Mouse (Mus musculus) heart, embryonic 11.5 days (tissue): Measurements from ENCODE around the gene Ddx11. TPM values are rescaled to one million over a fixed set of nuclear protein-coding genes. Genes with fewer than 3 reads are reported as not detected.
A peak's percentile ranks its signal among the peaks of the same experiment; 100 is the strongest.
"Not testable (repeated sequence)": the region's sequence is repeated elsewhere in the genome, so short reads cannot be mapped to it uniquely, and the experiment has no call there.

Experiments
- ATAC-seq: fragments of 200-750 bp; cut with Nextera tagmentation; replicated peaks from 2 replicates; pipeline ENCODE4 v1.8.0; 2017; ENCODE audit warnings: moderate library complexity; ENCODE audit not compliant: insufficient number of reproducible peaks, low FRiP score, low TSS enrichment
- H3K27ac ChIP-seq: fragments of 300-500 bp; sonication (generic); 2 replicates; pipeline ENCODE4 v1.5.1; 2014; ENCODE audit warnings: mild to moderate bottlenecking, low read depth, low read length
- H3K27me3 ChIP-seq: fragments of 300-500 bp; sonication (generic); 2 replicates; pipeline ENCODE4 v1.6.1; 2014; ENCODE audit warnings: mild to moderate bottlenecking, low read length, mixed read lengths; ENCODE audit not compliant: control insufficient read depth, insufficient read depth
- H3K36me3 ChIP-seq: fragments of 300-500 bp; sonication (generic); 2 replicates; pipeline ENCODE4 v1.6.1; 2014; ENCODE audit warnings: mild to moderate bottlenecking, low read length, moderate library complexity, mixed read lengths; ENCODE audit not compliant: control insufficient read depth, insufficient read depth
- H3K4me1 ChIP-seq: fragments of 300-500 bp; sonication (generic); 2 replicates; pipeline ENCODE4 v1.6.1; 2014; ENCODE audit warnings: low read length; ENCODE audit not compliant: control insufficient read depth, insufficient read depth
- H3K4me2 ChIP-seq: fragments of 300-500 bp; sonication (generic); 2 replicates; pipeline ENCODE4 v1.6.1; 2014; ENCODE audit warnings: mild to moderate bottlenecking, moderate library complexity
- H3K4me3 ChIP-seq: fragments of 300-500 bp; sonication (generic); 2 replicates; pipeline ENCODE4 v1.5.1; 2014; ENCODE audit warnings: low read depth, low read length
- H3K9ac ChIP-seq: fragments of 300-500 bp; sonication (generic); 2 replicates; pipeline ENCODE4 v1.6.1; 2014; ENCODE audit warnings: mild to moderate bottlenecking, low read depth, low read length, moderate library complexity
- H3K9me3 ChIP-seq: fragments of 300-500 bp; sonication (generic); replicated peaks from 2 replicates; pipeline ENCODE4 v1.6.1; 2016; ENCODE audit warnings: low read length; ENCODE audit not compliant: control insufficient read depth
- WGBS: fragments of 180-500 bp; shearing (Covaris S2); extraction: QIAGEN DNeasy Blood & Tissue Kit; methylation state at CpG from one replicate; pipeline ENCODE4 v1.1.7; 2014; ENCODE audit not compliant: insufficient replicate concordance; 5-methylcytosine and 5-hydroxymethylcytosine counted together
- polyA plus RNA-seq: library from polyadenylated mRNA; unstranded; fragments of >200 nt; fragmentation: Nextera tagmentation; extraction: Ambion mirVana; gene quantifications from 2 replicates; pipeline ENCODE4 v1.2.1, GENCODE M21; 2014

Ddx11 gene
- polyA plus RNA-seq, 1 experiment from 2014 or later, result 16.4 TPM

DNA sequence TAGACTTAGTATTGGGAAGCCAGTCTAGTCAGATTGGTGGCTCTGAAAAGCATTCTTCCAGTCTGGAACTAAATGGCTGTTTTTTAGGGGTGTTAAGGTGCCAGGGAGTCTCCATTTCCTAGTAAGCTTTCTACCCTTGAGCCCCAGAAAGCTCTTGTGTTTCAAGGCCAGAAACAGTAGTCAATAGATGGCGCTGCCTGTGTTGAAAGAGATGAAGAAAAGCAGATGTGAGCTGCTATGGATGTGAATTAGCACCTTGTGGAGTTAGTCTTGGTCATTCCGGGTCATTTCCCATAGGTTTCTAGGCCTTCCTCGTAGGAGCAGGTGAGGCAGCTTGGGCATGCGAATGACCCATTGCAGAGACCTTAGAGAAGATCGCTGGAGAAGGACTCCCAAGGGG lies 1.9 kb downstream of the Ddx11 start:
- no peaks in the 10 kb centered on the region for H3K27me3 ChIP-seq
- no peak overlapping the region for H3K27ac ChIP-seq
- 56% methylated on average over 5 of the region's 5 CpGs for WGBS
- peak overlapping the region; percentile 32 for H3K4me2 ChIP-seq
- ATAC-seq, result no peak
- peaks cover 4% of the 10 kb centered on the region for H3K36me3 ChIP-seq
- no peak overlapping the region for H3K4me3 ChIP-seq
- no peaks in the 10 kb centered on the region for H3K9me3 ChIP-seq
- peaks cover 13% of the 10 kb centered on the region for H3K4me1 ChIP-seq
- 0 out of 2 replicates have a peak overlapping the region, but pooled peaks have one; percentile 28 for H3K9ac ChIP-seq

- Histone ChIP-seq H3K9ac (no peak overlapping the region), H3K36me3 (peaks cover 41% of the 10 kb centered on the region), H3K9me3 (no peaks in the 10 kb centered on the region; the same call in 1 of the 2 replicates), H3K27ac (no peak overlapping the region), H3K4me2 (no peak overlapping the region), H3K4me1 (peaks cover 2% of the 10 kb centered on the region), H3K27me3 (no peaks in the 10 kb centered on the region), H3K4me3 (no peak overlapping the region)
- no peak for ATAC-seq
- WGBS, result 92% methylated on average over 9 of the region's 9 CpGs
These were observed 7.1 kb downstream of the Ddx11 start for GRCm38 (mm10) chr17:66130371-66130770.

DNA sequence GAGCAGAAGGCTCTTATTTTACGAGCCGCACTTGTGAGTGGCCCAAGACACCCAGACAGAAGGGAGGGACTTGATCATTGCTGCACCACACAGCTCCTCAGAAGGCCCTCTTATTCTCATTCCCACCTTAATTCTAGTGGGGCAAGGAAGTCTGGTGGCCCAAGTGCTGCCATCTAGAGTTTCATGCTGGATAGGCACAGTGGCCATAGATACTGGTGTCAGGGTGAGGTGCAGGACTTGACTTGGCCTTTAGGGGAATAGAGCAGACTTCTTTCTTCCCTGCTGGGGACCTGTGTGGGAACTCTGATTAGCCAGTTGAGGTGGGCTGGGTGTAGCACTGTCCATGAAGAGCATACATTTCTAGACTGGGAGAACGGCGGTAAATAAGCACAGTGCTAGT lies 7.9 kb downstream of the Ddx11 start:
- H3K4me1 ChIP-seq, result no peaks in the 10 kb centered on the region
- H3K27me3 ChIP-seq, result no peaks in the 10 kb centered on the region
- WGBS, result 98% methylated on average over 4 of the region's 4 CpGs
- no peak for ATAC-seq
- H3K9me3 ChIP-seq, result no peaks in the 10 kb centered on the region; the same call in 1 of the 2 replicates
- H3K4me3 ChIP-seq, result no peak overlapping the region
- H3K36me3 ChIP-seq, result peaks cover 41% of the 10 kb centered on the region
- H3K4me2 ChIP-seq, result no peak overlapping the region
- H3K9ac ChIP-seq, result no peak overlapping the region
- H3K27ac ChIP-seq, result no peak overlapping the region

DNA sequence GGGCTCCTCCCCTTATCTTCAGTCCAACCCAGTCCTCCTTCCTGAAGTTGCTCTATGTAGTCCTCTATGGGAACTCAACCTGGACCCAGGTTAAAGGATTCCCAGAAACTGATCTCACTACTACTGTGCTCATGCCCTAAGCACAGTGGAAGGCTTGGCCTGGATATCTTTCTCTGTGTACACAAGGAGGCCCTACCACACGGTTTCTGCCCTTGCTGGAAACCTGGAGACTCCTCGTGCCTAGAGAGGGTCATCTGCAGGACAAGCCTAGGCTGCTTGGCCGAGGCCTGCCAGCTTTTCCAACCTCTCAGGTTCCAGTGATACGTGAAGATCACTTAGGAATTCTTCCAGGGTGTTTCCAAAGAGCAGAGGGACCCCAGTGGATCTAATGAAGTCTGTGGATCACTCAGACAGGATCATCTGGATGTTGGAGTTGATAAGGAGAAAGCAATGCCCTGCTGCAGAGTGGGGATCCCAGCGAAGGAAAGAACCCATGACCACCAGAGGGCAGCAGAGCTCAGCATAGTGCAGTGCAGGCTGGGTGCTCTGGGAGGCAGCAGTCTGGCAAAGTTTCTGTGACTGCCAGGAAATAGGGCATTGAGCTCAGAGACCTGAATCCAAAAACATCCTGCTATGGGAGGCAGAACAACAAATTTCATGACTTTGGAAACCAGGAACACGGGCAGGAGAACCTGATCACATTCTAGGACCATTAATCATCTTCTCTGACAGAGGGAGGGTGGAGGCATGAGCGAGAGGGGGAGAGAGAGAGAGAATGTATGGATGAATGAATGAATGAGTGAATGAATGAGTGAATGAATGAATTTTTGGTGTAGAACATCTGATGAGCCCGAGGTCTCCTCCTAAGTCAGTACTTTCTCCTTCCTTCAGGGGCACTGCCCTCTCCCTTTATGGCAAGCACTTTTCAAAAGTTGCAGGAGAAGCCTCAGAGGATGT lies 29.7 kb downstream of the Ddx11 start:
- not testable (repeated sequence) for H3K4me3 ChIP-seq, H3K4me1 ChIP-seq, H3K9ac ChIP-seq, H3K27me3 ChIP-seq, H3K27ac ChIP-seq, H3K4me2 ChIP-seq, H3K9me3 ChIP-seq
- 77% methylated on average over 5 of the region's 8 CpGs for WGBS
- peaks cover 10% of the 10 kb centered on the region for H3K36me3 ChIP-seq
- ATAC-seq, result 0 out of 2 replicates have a peak, but pooled peaks have one; percentile 61

GRCm38 (mm10) chr17:66153735-66154423 lies 30.6 kb downstream of the Ddx11 start:
- ATAC-seq, result 0 out of 2 replicates have a peak, but pooled peaks have one; percentile 18
- H3K9me3 ChIP-seq, H3K27me3 ChIP-seq, H3K9ac ChIP-seq, H3K27ac ChIP-seq, H3K4me2 ChIP-seq, H3K36me3 ChIP-seq, H3K4me3 ChIP-seq, H3K4me1 ChIP-seq: not testable (repeated sequence)
- WGBS, result 89% methylated on average over 4 of the region's 4 CpGs

GRCm38 (mm10) chr17:66154876-66155275 lies 31.6 kb downstream of the Ddx11 start:
- Histone ChIP-seq H3K9ac (no peak overlapping the region), H3K27me3 (no peaks in the 10 kb centered on the region), H3K4me3 (no peak overlapping the region), H3K9me3 (no peaks in the 10 kb centered on the region), H3K36me3 (peaks cover 8% of the 10 kb centered on the region), H3K27ac (no peak overlapping the region), H3K4me1 (no peaks in the 10 kb centered on the region), H3K4me2 (no peak overlapping the region)
- WGBS, result 68% methylated on average over 2 of the region's 2 CpGs
- no peak for ATAC-seq

DNA sequence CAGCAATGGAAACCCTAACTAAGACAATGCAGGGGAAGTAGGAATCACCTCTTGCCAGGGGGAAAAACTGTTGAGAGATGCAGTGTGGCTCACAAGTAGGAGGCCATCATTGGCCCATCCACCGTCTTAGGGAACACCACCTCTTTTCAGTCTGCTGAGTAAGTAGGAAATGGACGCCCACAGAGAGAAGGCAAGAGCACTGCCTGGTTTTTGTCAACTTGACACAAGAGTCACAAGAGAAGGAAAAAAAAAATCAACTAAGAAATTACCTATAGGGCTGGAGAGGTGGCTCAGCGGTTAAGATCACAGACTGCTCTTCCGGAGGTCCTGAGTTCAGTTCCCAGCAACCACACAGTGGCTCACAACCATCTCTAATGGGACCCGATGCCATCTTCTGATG lies 35.0 kb downstream of the Ddx11 start:
- Histone ChIP-seq H3K9me3 (no peaks in the 10 kb centered on the region; the same call in 1 of the 2 replicates), H3K4me2 (no peak overlapping the region), H3K27ac (no peak overlapping the region), H3K36me3 (no peaks in the 10 kb centered on the region), H3K4me3 (no peak overlapping the region), H3K4me1 (no peaks in the 10 kb centered on the region), H3K27me3 (no peaks in the 10 kb centered on the region), H3K9ac (no peak overlapping the region)
- no peak for ATAC-seq
- 82% methylated on average over 5 of the region's 5 CpGs for WGBS

GRCm38 (mm10) chr17:66167141-66167540 lies 43.8 kb downstream of the Ddx11 start:
- H3K9me3 ChIP-seq, ATAC-seq: not testable (repeated sequence)
- WGBS, result 92% methylated on average over 5 of the region's 5 CpGs

More at GRCm38 (mm10) chr17:66167141-66167540, 43.8 kb downstream of the Ddx11 start:
- not testable (repeated sequence) for H3K4me2 ChIP-seq, H3K36me3 ChIP-seq, H3K4me3 ChIP-seq, H3K4me1 ChIP-seq, H3K9ac ChIP-seq, H3K27me3 ChIP-seq, H3K27ac ChIP-seq
